Mouse (Mus musculus): ENCODE results near the gene Cutal.

GRCm38 (mm10) chr2:34825827-34826459, 48.3 kb upstream of the Cutal start, which contains the start of gene Fbxw2:
- TF ChIP-seq TBP (conservative IDR thresholded peaks at IDR 0.05; ENCODE audit: low read depth, low read length) (peak; percentile 87), CHD2 (IDR thresholded peaks at IDR 0.05; ENCODE audit: low read length) (peak; percentile 69), POLR2A (IDR thresholded peaks at IDR 0.05; ENCODE audit: low read depth, low read length) (peak; percentile 94)
